Mouse (Mus musculus) telencephalon, adult 2 months (tissue): Measurements from ENCODE around the gene Olfr1355.
"Not testable (repeated sequence)": the region's sequence is repeated elsewhere in the genome, so short reads cannot be mapped to it uniquely, and the experiment has no call there.

Source experiments
- DNase-seq: peaks from one replicate; pipeline ENCODE4 v3.0.0-alpha.2; 2011; ENCODE audit warnings: low read depth, low spot score

Gene Olfr1355

DNA sequence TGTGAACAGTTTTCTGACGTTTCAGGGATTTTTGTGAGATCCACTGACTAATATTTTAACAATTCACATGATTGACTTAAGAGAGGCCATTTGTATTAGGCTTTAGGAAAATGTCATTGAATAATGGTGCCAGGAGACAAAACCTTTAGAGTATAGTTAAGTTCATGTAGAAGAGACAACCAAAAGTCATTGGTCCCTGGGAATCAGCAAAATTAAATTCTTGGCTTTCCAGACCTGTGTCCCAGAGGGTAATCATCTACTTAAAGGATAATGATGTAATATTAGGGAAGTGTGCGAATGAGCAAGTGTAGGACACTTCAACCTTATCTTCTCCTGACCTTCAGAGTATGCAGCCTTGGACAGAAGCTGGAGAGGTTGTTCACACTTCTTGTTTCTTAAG is at the start of gene Olfr1355:
Olfr1355 (plus strand) TSS at position 301 of the 400 bp plus-strand sequence.
- DNase-seq = no peak

DNA sequence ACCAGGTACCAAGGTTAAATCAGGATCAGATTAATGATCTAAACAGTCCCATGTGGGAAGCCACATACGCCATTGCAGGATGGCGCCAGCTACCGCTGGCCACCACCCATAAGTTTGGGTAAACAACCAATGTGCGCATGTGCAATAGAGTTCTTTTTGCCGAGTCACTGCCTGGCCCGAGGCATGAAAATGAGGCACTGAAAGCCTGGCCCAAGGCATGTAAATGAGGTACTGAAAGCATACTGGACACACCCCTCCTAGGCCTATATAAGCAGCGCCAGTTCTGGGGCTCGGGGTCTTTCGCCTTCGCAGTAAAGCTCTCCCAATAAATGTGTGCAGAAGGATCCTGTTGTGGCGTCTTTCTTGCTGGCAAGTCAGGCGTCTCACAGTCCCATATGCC is 34.9 kb upstream of the Olfr1355 start:
- not testable (repeated sequence) for DNase-seq

DNA sequence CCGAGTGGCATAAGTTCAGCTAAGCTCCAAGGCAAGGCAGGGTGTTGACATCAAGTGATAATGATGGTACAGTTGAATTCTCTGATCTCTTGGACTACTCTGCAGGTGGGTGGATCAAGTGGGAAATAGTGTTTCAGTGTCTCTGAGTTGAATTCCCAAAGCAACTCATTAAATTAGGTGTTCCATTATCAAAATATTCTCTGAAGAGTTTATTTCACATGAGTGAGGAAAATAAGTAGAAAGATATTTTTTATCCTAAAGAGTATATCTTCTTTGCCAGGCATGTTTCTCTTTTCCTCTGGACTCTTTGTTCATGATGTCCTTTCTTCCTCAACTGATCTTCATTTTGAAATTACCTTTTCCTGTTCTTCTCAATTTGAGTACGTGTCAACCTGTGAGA is 23.3 kb upstream of the Olfr1355 start, which contains the start of gene Olfr1356:
Olfr1356 (minus strand) TSS at position 101 of the 400 bp plus-strand sequence.
- DNase-seq = no peak

DNA sequence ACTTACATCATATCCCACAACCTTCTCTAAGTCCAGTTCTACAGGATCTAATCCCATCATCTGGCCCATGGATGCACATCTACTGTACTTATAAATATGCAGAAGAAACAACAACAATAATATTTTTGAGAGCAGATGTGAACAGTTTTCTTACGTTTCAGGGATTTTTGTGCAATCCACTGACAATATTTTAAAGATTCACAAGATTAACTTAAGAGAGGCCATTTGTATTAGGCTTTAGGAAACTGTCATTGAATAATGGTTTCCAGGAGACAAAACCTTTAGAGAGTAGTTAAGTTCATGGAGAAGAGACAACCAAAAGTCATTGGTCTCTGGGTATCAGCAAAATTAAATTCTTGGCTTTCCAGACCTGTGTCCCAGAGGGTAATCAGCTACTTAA is 37.5 kb downstream of the Olfr1355 start, which contains the start of gene Olfr1354:
Olfr1354 (plus strand) TSS at position 301 of the 400 bp plus-strand sequence.
- not testable (repeated sequence) for DNase-seq
